Mouse (Mus musculus) E14TG2a.4 (cell line): ENCODE results near the gene Ptprn.

Source experiments
- CTCF ChIP-seq: conservative IDR thresholded peaks from 2 replicates; pipeline ENCODE4 v1.5.1; 2014; ENCODE audit warnings: low read length
- NANOG ChIP-seq: IDR thresholded peaks from 2 replicates; pipeline ENCODE4 v1.6.1; 2014; ENCODE audit warnings: borderline replicate concordance, low read length, mixed read lengths
- POU5F1 ChIP-seq: IDR thresholded peaks from 2 replicates; pipeline ENCODE4 v1.6.1; 2014; ENCODE audit warnings: low read length, borderline replicate concordance

- TF ChIP-seq CTCF, result no peak
- TF ChIP-seq POU5F1, result no peak
- TF ChIP-seq NANOG, result no peak
Measured at GRCm38 (mm10) chr1:75219531-75219930, 44.8 kb downstream of the Ptprn start, which contains the start of gene Tuba4a.
